Mouse (Mus musculus): ENCODE measurements around the gene Srpr. TPM values are rescaled to one million over a fixed set of nuclear protein-coding genes. Genes with fewer than 3 reads are reported as not detected.

Gene Srpr
- total RNA-seq, 1 experiment from 2014 or later: 82.3 TPM

GRCm38 (mm10) chr9:35182832-35183231 lies 17.1 kb upstream of the Srpr start:
- ATAC-seq (replicated peaks in 1 of 2; ENCODE audit: insufficient read depth in 1 of 2, low FRiP score in 2 of 2, low TSS enrichment in 1 of 2, low read depth in 1 of 2, poor library complexity in 2 of 2, severe bottlenecking in 2 of 2): no peak

GRCm38 (mm10) chr9:35183359-35183758 lies 16.6 kb upstream of the Srpr start:
- ATAC-seq (replicated peaks in 1 of 2; ENCODE audit: insufficient read depth in 1 of 2, low FRiP score in 2 of 2, low TSS enrichment in 1 of 2, low read depth in 1 of 2, poor library complexity in 2 of 2, severe bottlenecking in 2 of 2): peak; percentile 42 to 75; a peak in 3 of 4 replicates

GRCm38 (mm10) chr9:35186430-35186829 lies 13.5 kb upstream of the Srpr start:
- no peak for ATAC-seq (replicated peaks in 1 of 2; ENCODE audit: insufficient read depth in 1 of 2, low FRiP score in 2 of 2, low TSS enrichment in 1 of 2, low read depth in 1 of 2, poor library complexity in 2 of 2, severe bottlenecking in 2 of 2)

GRCm38 (mm10) chr9:35187351-35187903 lies 12.5 kb upstream of the Srpr start:
- no peak for ATAC-seq (replicated peaks in 1 of 2; ENCODE audit: insufficient read depth in 1 of 2, low FRiP score in 2 of 2, low TSS enrichment in 1 of 2, low read depth in 1 of 2, poor library complexity in 2 of 2, severe bottlenecking in 2 of 2)

- ATAC-seq (replicated peaks in 1 of 2; ENCODE audit: insufficient read depth in 1 of 2, low FRiP score in 2 of 2, low TSS enrichment in 1 of 2, low read depth in 1 of 2, poor library complexity in 2 of 2, severe bottlenecking in 2 of 2): no peak
Measured at GRCm38 (mm10) chr9:35188700-35189099, 11.3 kb upstream of the Srpr start.

- no peak for ATAC-seq (replicated peaks in 1 of 2; ENCODE audit: insufficient read depth in 1 of 2, low FRiP score in 2 of 2, low TSS enrichment in 1 of 2, low read depth in 1 of 2, poor library complexity in 2 of 2, severe bottlenecking in 2 of 2)
Measured at GRCm38 (mm10) chr9:35192983-35193542, 6.9 kb upstream of the Srpr start.

GRCm38 (mm10) chr9:35194048-35194447 lies 5.9 kb upstream of the Srpr start:
- ATAC-seq (replicated peaks in 1 of 2; ENCODE audit: insufficient read depth in 1 of 2, low FRiP score in 2 of 2, low TSS enrichment in 1 of 2, low read depth in 1 of 2, poor library complexity in 2 of 2, severe bottlenecking in 2 of 2): peak; percentile 49 to 66; a peak in 1 of 4 replicates

- no peak for ATAC-seq (replicated peaks in 1 of 2; ENCODE audit: insufficient read depth in 1 of 2, low FRiP score in 2 of 2, low TSS enrichment in 1 of 2, low read depth in 1 of 2, poor library complexity in 2 of 2, severe bottlenecking in 2 of 2)
Measured at GRCm38 (mm10) chr9:35197625-35198024, 2.4 kb upstream of the Srpr start.

- no peak for ATAC-seq (replicated peaks in 1 of 2; ENCODE audit: insufficient read depth in 1 of 2, low FRiP score in 2 of 2, low TSS enrichment in 1 of 2, low read depth in 1 of 2, poor library complexity in 2 of 2, severe bottlenecking in 2 of 2)
Measured at GRCm38 (mm10) chr9:35198351-35198750, 1.6 kb upstream of the Srpr start.

GRCm38 (mm10) chr9:35198945-35199771 lies 817 bp upstream of the Srpr start:
- peak; percentile 18 to 40; a peak in 3 of 4 replicates for ATAC-seq (replicated peaks in 1 of 2; ENCODE audit: insufficient read depth in 1 of 2, low FRiP score in 2 of 2, low TSS enrichment in 1 of 2, low read depth in 1 of 2, poor library complexity in 2 of 2, severe bottlenecking in 2 of 2)

GRCm38 (mm10) chr9:35200529-35201060 lies 620 bp downstream of the Srpr start:
- ATAC-seq (replicated peaks in 1 of 2; ENCODE audit: insufficient read depth in 1 of 2, low FRiP score in 2 of 2, low TSS enrichment in 1 of 2, low read depth in 1 of 2, poor library complexity in 2 of 2, severe bottlenecking in 2 of 2): no peak

GRCm38 (mm10) chr9:35203536-35203935 lies 3.6 kb downstream of the Srpr start:
- ATAC-seq (replicated peaks in 1 of 2; ENCODE audit: insufficient read depth in 1 of 2, low FRiP score in 2 of 2, low TSS enrichment in 1 of 2, low read depth in 1 of 2, poor library complexity in 2 of 2, severe bottlenecking in 2 of 2): no peak

- no peak for ATAC-seq (replicated peaks in 1 of 2; ENCODE audit: insufficient read depth in 1 of 2, low FRiP score in 2 of 2, low TSS enrichment in 1 of 2, low read depth in 1 of 2, poor library complexity in 2 of 2, severe bottlenecking in 2 of 2)
Measured at GRCm38 (mm10) chr9:35204421-35204820, 4.4 kb downstream of the Srpr start.

GRCm38 (mm10) chr9:35210542-35211474 lies 10.8 kb downstream of the Srpr start, which contains the start of gene Foxred1:
Gene Foxred1, minus strand, starts transcription at chr9:35211055.
- ATAC-seq (replicated peaks in 1 of 2; ENCODE audit: insufficient read depth in 1 of 2, low FRiP score in 2 of 2, low TSS enrichment in 1 of 2, low read depth in 1 of 2, poor library complexity in 2 of 2, severe bottlenecking in 2 of 2): peak; percentile 94 to 98

- ATAC-seq (replicated peaks in 1 of 2; ENCODE audit: insufficient read depth in 1 of 2, low FRiP score in 2 of 2, low TSS enrichment in 1 of 2, low read depth in 1 of 2, poor library complexity in 2 of 2, severe bottlenecking in 2 of 2): 0 out of 4 replicates have a peak, but pooled peaks of 1 of the 2 experiments have one; percentile 0
Measured at GRCm38 (mm10) chr9:35211573-35212511, 11.9 kb downstream of the Srpr start.

GRCm38 (mm10) chr9:35217963-35218362 lies 18.0 kb downstream of the Srpr start:
- no peak for ATAC-seq (replicated peaks in 1 of 2; ENCODE audit: insufficient read depth in 1 of 2, low FRiP score in 2 of 2, low TSS enrichment in 1 of 2, low read depth in 1 of 2, poor library complexity in 2 of 2, severe bottlenecking in 2 of 2)
